Mouse (Mus musculus) liver, embryonic 14.5 days (tissue): ENCODE measurements around the gene Krba1. TPM values are rescaled to one million over a fixed set of nuclear protein-coding genes. Genes with fewer than 3 reads are reported as not detected.

ENCODE experiments used
- ATAC-seq: fragments of 200-750 bp; cut with Nextera tagmentation; 2 replicates; pipeline ENCODE4 v1.8.0; 2017; ENCODE audit warnings: moderate number of reproducible peaks, mild to moderate bottlenecking, moderate library complexity; ENCODE audit not compliant: insufficient read depth
- DNase-seq, 3 experiments: peaks; one replicate each; pipeline ENCODE4 v3.0.0-alpha.2; 2012 to 2013; ENCODE audit warnings: low read depth in 3 of 3, low spot score in 3 of 3
- H3K27ac ChIP-seq: fragments of 300-500 bp; sonication (generic); 2 replicates; pipeline ENCODE4 v1.5.1; 2014; ENCODE audit warnings: moderate library complexity, mild to moderate bottlenecking, control low read depth, inconsistent platforms
- H3K27me3 ChIP-seq: fragments of 300-500 bp; sonication (generic); 2 replicates; pipeline ENCODE4 v1.6.1; 2014; ENCODE audit warnings: mild to moderate bottlenecking, low read length, moderate library complexity; ENCODE audit not compliant: control insufficient read depth, insufficient read depth
- H3K36me3 ChIP-seq: fragments of 300-500 bp; sonication (generic); replicated peaks from 2 replicates; pipeline ENCODE4 v1.6.1; 2014; ENCODE audit warnings: low read depth; ENCODE audit not compliant: control insufficient read depth, insufficient read depth
- H3K4me1 ChIP-seq, 2 experiments: fragments of 200-500 bp in 1 of 2; fragments of 300-500 bp in 1 of 2; sonication (generic) in 1 of 2; replicated peaks; 2 replicates each; pipeline ENCODE4 v1.6.1; 2012 to 2014; ENCODE audit warnings: antibody characterized with exemption in 1 of 2, inconsistent platforms in 1 of 2, low read length in 1 of 2; ENCODE audit not compliant: control insufficient read depth in 2 of 2, insufficient read depth in 2 of 2
- H3K4me2 ChIP-seq: fragments of 300-500 bp; sonication (generic); 2 replicates; pipeline ENCODE4 v1.6.1; 2014; ENCODE audit warnings: low read depth, mild to moderate bottlenecking, control low read depth, moderate library complexity
- H3K4me3 ChIP-seq, 2 experiments: fragments of 200-500 bp in 1 of 2; fragments of 300-500 bp in 1 of 2; sonication (generic) in 1 of 2; 2 replicates each; pipeline ENCODE4 v1.5.1; 2012 to 2014; ENCODE audit warnings: low read depth in 2 of 2, low read length in 2 of 2, mild to moderate bottlenecking in 2 of 2, control low read depth in 1 of 2, inconsistent platforms in 1 of 2, moderate library complexity in 1 of 2; ENCODE audit not compliant: insufficient read depth in 1 of 2
- H3K9ac ChIP-seq: fragments of 300-500 bp; sonication (generic); replicated peaks from 2 replicates; pipeline ENCODE4 v1.6.1; 2014; ENCODE audit warnings: mild to moderate bottlenecking, control low read depth, moderate library complexity
- H3K9me3 ChIP-seq: fragments of 300-500 bp; sonication (generic); 2 replicates; pipeline ENCODE4 v1.6.1; 2016; ENCODE audit warnings: low read length, mixed read lengths; ENCODE audit not compliant: control insufficient read depth
- CTCF ChIP-seq: IDR thresholded peaks from 2 replicates; pipeline ENCODE4 v1.5.1; 2016; ENCODE audit warnings: antibody characterized with exemption, low read depth, control low read depth
- EP300 ChIP-seq: IDR thresholded peaks from 2 replicates; pipeline ENCODE4 v1.6.1; 2016; ENCODE audit warnings: antibody characterized with exemption, low read depth
- WGBS: fragments of 180-500 bp; shearing (Covaris S2); extraction: QIAGEN DNeasy Blood & Tissue Kit; methylation state at CpG from one replicate; pipeline ENCODE4 v1.1.7; 2014; ENCODE audit not compliant: insufficient replicate concordance; 5-methylcytosine and 5-hydroxymethylcytosine counted together
- polyA plus RNA-seq, 2 experiments: library from polyadenylated mRNA; depleted of rRNA in 1 of 2; stranded (reverse) in 1 of 2; unstranded in 1 of 2; fragments of >200 nt; fragmentation: Nextera tagmentation in 1 of 2; extraction: Ambion mirVana in 1 of 2; gene quantifications; 2 replicates each; pipeline versions ENCODE4 v1.2.1 to v1.2.3; 2012 to 2014

The Krba1 gene
- polyA plus RNA-seq, 2 experiments = 0.94 to 1.6 TPM

- no peak overlapping the region for H3K4me3 ChIP-seq
- no peaks in the 10 kb centered on the region for H3K9me3 ChIP-seq
- no peaks in the 10 kb centered on the region for H3K27me3 ChIP-seq
- WGBS = 77% methylated on average over 10 of the region's 10 CpGs
- H3K4me2 ChIP-seq = no peak overlapping the region
- H3K27ac ChIP-seq = no peak overlapping the region
- no peaks in the 10 kb centered on the region for H3K4me1 ChIP-seq
- no peaks in the 10 kb centered on the region for H3K36me3 ChIP-seq
- no peak overlapping the region for H3K9ac ChIP-seq
- DNase-seq (no peak), ATAC-seq (no peak)
- TF ChIP-seq CTCF = no peak
- no peak for TF ChIP-seq EP300
These were observed 17.7 kb downstream of the Krba1 start for GRCm38 (mm10) chr6:48413081-48413480.

GRCm38 (mm10) chr6:48414886-48415285, 19.5 kb downstream of the Krba1 start:
- Histone ChIP-seq H3K4me1 (no peaks in the 10 kb centered on the region), H3K9ac (no peak overlapping the region), H3K9me3 (no peaks in the 10 kb centered on the region), H3K4me2 (no peak overlapping the region), H3K27ac (no peak overlapping the region), H3K4me3 (no peak overlapping the region), H3K36me3 (no peaks in the 10 kb centered on the region), H3K27me3 (no peaks in the 10 kb centered on the region)
- TF ChIP-seq CTCF (no peak), EP300 (no peak)
- ATAC-seq = no peak
- no peak for DNase-seq
- 62% methylated on average over 1 of the region's 1 CpGs for WGBS

GRCm38 (mm10) chr6:48415636-48416035, 20.2 kb downstream of the Krba1 start:
- Histone ChIP-seq H3K4me3 (no peak overlapping the region), H3K27me3 (no peaks in the 10 kb centered on the region), H3K9ac (no peak overlapping the region), H3K4me2 (no peak overlapping the region), H3K9me3 (no peaks in the 10 kb centered on the region), H3K36me3 (no peaks in the 10 kb centered on the region), H3K27ac (no peak overlapping the region), H3K4me1 (0 out of 4 replicates have a peak, but pooled peaks cover 0 to 3% of the 10 kb centered on the region in 2 experiments)
- DNase-seq (no peak), ATAC-seq (no peak)
- 79% methylated on average over 7 of the region's 7 CpGs for WGBS
- TF ChIP-seq EP300 (no peak), CTCF (no peak)

GRCm38 (mm10) chr6:48416486-48416885, 21.1 kb downstream of the Krba1 start:
- TF ChIP-seq EP300 (no peak), CTCF (no peak)
- no peaks in the 10 kb centered on the region for H3K36me3 ChIP-seq
- no peak overlapping the region for H3K4me2 ChIP-seq
- whole genome bisulfite sequencing = 72% methylated on average over 2 of the region's 2 CpGs
- H3K27ac ChIP-seq = no peak overlapping the region
- H3K9ac ChIP-seq = no peak overlapping the region
- DNase-seq (no peak), ATAC-seq (no peak)
- 0 out of 4 replicates have a peak, but pooled peaks cover 0 to 5% of the 10 kb centered on the region in 2 experiments for H3K4me1 ChIP-seq
- H3K4me3 ChIP-seq = no peak overlapping the region
- no peaks in the 10 kb centered on the region for H3K27me3 ChIP-seq
- no peaks in the 10 kb centered on the region for H3K9me3 ChIP-seq

GRCm38 (mm10) chr6:48420647-48421046, 25.3 kb downstream of the Krba1 start:
- Histone ChIP-seq H3K27me3 (no peaks in the 10 kb centered on the region), H3K9me3 (no peaks in the 10 kb centered on the region), H3K36me3 (no peaks in the 10 kb centered on the region), H3K4me2 (no peak overlapping the region), H3K4me3 (no peak overlapping the region), H3K4me1 (0 out of 4 replicates have a peak, but pooled peaks cover 0 to 5% of the 10 kb centered on the region in 2 experiments), H3K27ac (no peak overlapping the region), H3K9ac (no peak overlapping the region)
- 3% methylated on average over 2 of the region's 2 CpGs for WGBS
- DNase-seq = no peak
- TF ChIP-seq EP300 = no peak
- TF ChIP-seq CTCF = no peak
- ATAC-seq = no peak
